Mouse (Mus musculus): ENCODE measurements around the gene Magi3. TPM values are rescaled to one million over a fixed set of nuclear protein-coding genes. Genes with fewer than 3 reads are reported as not detected.

The Magi3 gene
- 32.2 TPM for polyA plus RNA-seq (2014; fragmentation: Illumina TruSeq; extraction: RNeasy Lipid Tissue Mini Kit (QIAGEN cat#74804); ENCODE audit: low read depth, low replicate concordance)

DNA sequence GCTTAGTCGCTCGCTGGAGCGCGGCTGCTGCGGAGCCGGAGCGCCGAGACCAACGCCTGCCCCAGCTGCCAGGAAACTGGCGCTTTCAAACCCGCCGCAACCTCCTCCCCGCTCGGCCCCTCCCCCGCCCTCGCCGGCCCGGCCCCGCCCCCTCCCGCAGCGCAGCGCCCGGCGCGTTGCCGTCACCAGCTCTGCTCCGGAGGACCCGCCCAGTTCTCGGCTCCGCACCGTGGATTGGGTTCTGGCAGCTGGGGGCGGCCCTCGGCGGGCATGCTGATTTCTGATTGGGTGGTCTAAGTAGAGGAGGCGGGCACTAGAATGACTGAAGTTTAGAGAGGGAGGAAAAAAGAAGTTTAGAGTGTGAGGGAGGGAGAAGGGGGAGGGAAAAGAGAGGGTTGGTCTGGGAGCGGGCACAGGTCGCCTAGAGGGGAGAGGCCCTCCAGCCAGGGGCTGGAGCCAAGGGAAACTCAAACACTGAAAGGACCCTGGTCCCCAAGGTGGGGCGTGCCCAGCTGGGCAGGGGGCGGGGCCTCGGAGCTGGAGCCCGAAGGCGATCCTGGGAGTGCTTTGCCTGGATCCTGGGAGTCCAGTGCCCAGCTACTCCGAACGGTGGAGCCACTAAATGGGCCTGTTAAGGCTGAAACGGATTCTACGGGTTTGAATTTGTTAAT lies at the start of gene Magi3:
TSS of gene Magi3 (minus strand) at position 80 of the 671 bp plus-strand sequence.

DNA sequence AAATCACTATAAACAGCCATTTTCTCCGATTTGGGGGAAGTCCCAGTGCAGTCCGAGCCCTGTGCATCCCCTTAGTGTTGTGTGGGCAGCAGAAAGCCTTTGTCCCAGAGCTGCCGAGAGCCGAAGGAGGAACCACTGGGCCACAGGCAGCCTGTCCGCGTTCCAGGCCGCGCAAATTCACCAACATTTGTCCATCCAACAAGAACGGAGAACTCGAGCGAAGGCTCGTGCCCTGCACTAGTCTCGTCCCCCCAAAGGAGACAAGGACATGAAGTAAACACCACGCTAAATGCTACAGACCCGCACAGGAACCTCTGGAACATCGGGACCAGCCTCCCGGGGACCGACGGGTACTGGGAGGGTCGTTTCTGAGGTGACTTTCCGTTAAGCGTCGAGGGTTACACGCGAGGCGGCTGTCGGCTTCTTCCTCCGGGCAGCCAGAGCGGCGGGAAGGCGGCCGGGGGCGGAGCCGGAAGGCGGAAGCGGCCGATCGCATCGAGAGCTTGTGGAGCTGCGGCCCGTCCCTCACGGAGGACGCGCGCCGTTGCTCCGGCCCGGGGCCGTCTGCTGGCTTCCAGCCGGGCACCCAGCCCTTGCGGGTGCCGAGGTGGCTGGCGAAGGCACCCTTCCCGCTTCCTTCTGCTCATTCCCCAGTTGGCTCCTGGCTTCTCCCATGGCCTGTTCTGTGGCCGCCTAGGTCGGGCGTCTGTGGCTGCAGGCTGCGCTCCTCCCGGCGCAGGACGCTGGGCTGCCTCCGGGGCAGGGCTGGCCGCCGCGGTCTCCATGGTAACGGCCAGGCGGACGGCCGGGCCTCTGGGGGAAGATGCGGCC lies 252.1 kb downstream of the Magi3 start, which contains the start of gene Phtf1:
TSS of gene Phtf1 (plus strand) at position 250 of the 831 bp plus-strand sequence.

Data from adrenal gland, adult 10 weeks (tissue).